Mouse (Mus musculus): ENCODE measurements around the gene Stx11. TPM values are rescaled to one million over a fixed set of nuclear protein-coding genes. Genes with fewer than 3 reads are reported as not detected.

Stx11 gene
- polyA plus RNA-seq, 1 experiment: 6.9 TPM

DNA sequence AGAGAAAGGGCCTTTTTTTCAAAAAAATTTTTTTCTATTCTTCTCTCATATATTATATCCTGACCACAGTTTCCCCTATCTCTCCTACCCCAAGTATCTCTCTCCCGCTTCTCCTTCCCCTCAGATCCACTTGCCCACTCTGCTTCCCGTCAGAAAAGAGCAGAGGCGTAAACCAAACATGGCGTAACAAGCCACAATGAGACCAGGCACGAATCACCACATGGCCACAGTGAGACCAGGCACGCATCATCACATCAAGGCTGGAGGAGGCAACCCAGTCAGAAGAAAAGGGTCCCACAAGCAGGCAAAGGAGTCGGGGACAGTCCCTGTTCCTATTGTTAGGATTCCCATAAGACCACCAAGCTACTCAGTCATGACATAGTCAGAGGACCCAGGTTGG is 28.0 kb downstream of the Stx11 start:
- Histone ChIP-seq H3K4me2 (ENCODE audit: low read depth) (no peak overlapping the region), H3K4me3 (no peak overlapping the region), H3K36me3 (ENCODE audit: control insufficient read depth, insufficient read depth) (no peaks in the 10 kb centered on the region), H3K79me2 (ENCODE audit: control insufficient read depth, insufficient read depth) (no peaks in the 10 kb centered on the region), H3ac (ENCODE audit: control insufficient read depth, insufficient read length) (no peak overlapping the region), H3K27me3 (ENCODE audit: control insufficient read depth, insufficient read depth, insufficient read length) (no peaks in the 10 kb centered on the region)
- TF ChIP-seq POLR2AphosphoS2 (IDR thresholded peaks at IDR 0.05; ENCODE audit: insufficient read length, low read depth) (no peak), SRF (IDR thresholded peaks at IDR 0.05; ENCODE audit: control insufficient read depth, insufficient read length, low read depth) (no peak), MYOD1 (IDR thresholded peaks at IDR 0.05; ENCODE audit: control insufficient read depth in 1 of 3, insufficient read length in 2 of 3, low read depth in 2 of 3) (no peak), E2F4 (IDR thresholded peaks at IDR 0.05; ENCODE audit: insufficient read depth) (no peak), USF1 (IDR thresholded peaks at IDR 0.05; ENCODE audit: low read depth) (no peak), CEBPB (IDR thresholded peaks at IDR 0.05; ENCODE audit: insufficient read depth, poor library complexity, severe bottlenecking) (no peak), MAX (IDR thresholded peaks at IDR 0.05; ENCODE audit: low read depth) (no peak), MYOG (IDR thresholded peaks at IDR 0.05; ENCODE audit: control insufficient read depth in 1 of 3, insufficient read depth in 1 of 3, insufficient read length in 2 of 3, low read depth in 2 of 3) (no peak), REST (IDR thresholded peaks at IDR 0.05; ENCODE audit: insufficient read depth, insufficient read length) (no peak), POLR2A (IDR thresholded peaks at IDR 0.05; ENCODE audit: insufficient read length, low read depth) (no peak), TCF12 (IDR thresholded peaks at IDR 0.05; ENCODE audit: insufficient read depth, poor library complexity, severe bottlenecking) (no peak), TCF3 (IDR thresholded peaks at IDR 0.05; ENCODE audit: insufficient read length, low read depth) (no peak)

GRCm38 (mm10) chr10:12935575-12935974 is 28.5 kb downstream of the Stx11 start:
- H3K79me2 ChIP-seq (ENCODE audit: control insufficient read depth, insufficient read depth): no peaks in the 10 kb centered on the region
- H3ac ChIP-seq (ENCODE audit: control insufficient read depth, insufficient read length): no peak overlapping the region
- TF ChIP-seq SRF (IDR thresholded peaks at IDR 0.05; ENCODE audit: control insufficient read depth, insufficient read length, low read depth) (no peak), E2F4 (IDR thresholded peaks at IDR 0.05; ENCODE audit: insufficient read depth) (no peak), MAX (IDR thresholded peaks at IDR 0.05; ENCODE audit: low read depth) (no peak), TCF3 (IDR thresholded peaks at IDR 0.05; ENCODE audit: insufficient read length, low read depth) (no peak), POLR2A (IDR thresholded peaks at IDR 0.05; ENCODE audit: insufficient read length, low read depth) (no peak), MYOG (IDR thresholded peaks at IDR 0.05; ENCODE audit: control insufficient read depth in 1 of 3, insufficient read depth in 1 of 3, insufficient read length in 2 of 3, low read depth in 2 of 3) (peak in 1 of 3 experiments; percentile 5), CEBPB (IDR thresholded peaks at IDR 0.05; ENCODE audit: insufficient read depth, poor library complexity, severe bottlenecking) (no peak), TCF12 (IDR thresholded peaks at IDR 0.05; ENCODE audit: insufficient read depth, poor library complexity, severe bottlenecking) (no peak), REST (IDR thresholded peaks at IDR 0.05; ENCODE audit: insufficient read depth, insufficient read length) (no peak)
- H3K4me2 ChIP-seq (ENCODE audit: low read depth): no peak overlapping the region
- H3K36me3 ChIP-seq (ENCODE audit: control insufficient read depth, insufficient read depth): no peaks in the 10 kb centered on the region
- H3K27me3 ChIP-seq (ENCODE audit: control insufficient read depth, insufficient read depth, insufficient read length): no peaks in the 10 kb centered on the region
- no peak overlapping the region for H3K4me3 ChIP-seq

DNA sequence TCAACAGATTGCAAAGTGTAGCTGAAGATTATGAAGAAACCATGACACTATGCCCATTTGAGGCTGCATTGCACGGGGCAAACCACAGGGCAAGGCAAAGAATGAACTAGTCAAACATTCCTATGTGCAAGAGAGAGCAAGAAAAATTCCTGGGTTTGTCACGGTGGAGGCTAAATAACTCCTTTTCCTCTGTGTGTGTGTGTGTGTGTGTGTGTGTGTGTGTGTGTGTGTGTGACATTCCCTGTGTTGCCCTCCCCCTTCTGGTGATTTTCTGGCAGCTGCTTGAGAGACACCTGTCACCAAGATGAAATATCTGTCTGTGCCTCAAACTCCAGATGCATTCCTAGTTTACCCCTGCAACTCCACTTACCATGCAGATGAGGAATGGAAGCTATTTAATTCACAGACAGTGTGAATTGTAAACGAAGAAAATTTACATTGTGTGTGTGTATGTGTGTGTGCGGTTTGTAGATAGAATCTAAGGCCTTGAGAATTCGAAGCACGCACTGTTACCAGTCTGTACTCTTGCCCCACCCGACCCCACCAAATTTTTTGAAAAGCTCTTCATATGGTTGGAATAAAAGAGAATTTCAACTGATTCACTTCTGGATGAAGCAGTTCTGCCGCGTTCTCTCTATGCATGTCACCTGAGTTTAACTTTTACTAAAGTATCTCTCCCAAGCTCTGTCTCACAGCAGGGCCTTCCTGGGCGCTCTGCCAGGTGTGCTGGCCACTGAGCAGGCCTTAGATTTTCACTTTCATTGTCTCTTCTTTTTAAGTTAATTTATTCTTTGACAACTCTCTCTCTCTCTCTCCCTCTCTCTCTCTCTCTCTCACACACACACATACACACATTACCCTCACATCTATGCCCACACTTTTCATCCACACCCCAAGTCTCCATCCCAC is 32.4 kb downstream of the Stx11 start:
- Histone ChIP-seq H3K4me3 (no peak overlapping the region), H3K79me2 (ENCODE audit: control insufficient read depth, insufficient read depth) (no peaks in the 10 kb centered on the region), H3K4me2 (ENCODE audit: low read depth) (peak overlapping the region; percentile 27), H3ac (ENCODE audit: control insufficient read depth, insufficient read length) (no peak overlapping the region), H3K27me3 (ENCODE audit: control insufficient read depth, insufficient read depth, insufficient read length) (no peaks in the 10 kb centered on the region), H3K36me3 (ENCODE audit: control insufficient read depth, insufficient read depth) (no peaks in the 10 kb centered on the region)
- TF ChIP-seq MYOG (IDR thresholded peaks at IDR 0.05; ENCODE audit: control insufficient read depth in 1 of 3, insufficient read depth in 1 of 3, insufficient read length in 2 of 3, low read depth in 2 of 3) (peak in 2 of 3 experiments; percentile 60 to 79), POLR2AphosphoS2 (IDR thresholded peaks at IDR 0.05; ENCODE audit: insufficient read length, low read depth) (no peak), MYOD1 (IDR thresholded peaks at IDR 0.05; ENCODE audit: control insufficient read depth in 1 of 3, insufficient read length in 2 of 3, low read depth in 2 of 3) (peak in 2 of 3 experiments; percentile 58 to 75), POLR2A (IDR thresholded peaks at IDR 0.05; ENCODE audit: insufficient read length, low read depth) (no peak), TCF12 (IDR thresholded peaks at IDR 0.05; ENCODE audit: insufficient read depth, poor library complexity, severe bottlenecking) (peak; percentile 57), TCF3 (IDR thresholded peaks at IDR 0.05; ENCODE audit: insufficient read length, low read depth) (no peak), USF1 (IDR thresholded peaks at IDR 0.05; ENCODE audit: low read depth) (no peak), MAX (IDR thresholded peaks at IDR 0.05; ENCODE audit: low read depth) (no peak), E2F4 (IDR thresholded peaks at IDR 0.05; ENCODE audit: insufficient read depth) (no peak), CEBPB (IDR thresholded peaks at IDR 0.05; ENCODE audit: insufficient read depth, poor library complexity, severe bottlenecking) (0 out of 2 replicates have a peak, but pooled peaks have one; percentile 3), REST (IDR thresholded peaks at IDR 0.05; ENCODE audit: insufficient read depth, insufficient read length) (no peak), SRF (IDR thresholded peaks at IDR 0.05; ENCODE audit: control insufficient read depth, insufficient read length, low read depth) (no peak)

DNA sequence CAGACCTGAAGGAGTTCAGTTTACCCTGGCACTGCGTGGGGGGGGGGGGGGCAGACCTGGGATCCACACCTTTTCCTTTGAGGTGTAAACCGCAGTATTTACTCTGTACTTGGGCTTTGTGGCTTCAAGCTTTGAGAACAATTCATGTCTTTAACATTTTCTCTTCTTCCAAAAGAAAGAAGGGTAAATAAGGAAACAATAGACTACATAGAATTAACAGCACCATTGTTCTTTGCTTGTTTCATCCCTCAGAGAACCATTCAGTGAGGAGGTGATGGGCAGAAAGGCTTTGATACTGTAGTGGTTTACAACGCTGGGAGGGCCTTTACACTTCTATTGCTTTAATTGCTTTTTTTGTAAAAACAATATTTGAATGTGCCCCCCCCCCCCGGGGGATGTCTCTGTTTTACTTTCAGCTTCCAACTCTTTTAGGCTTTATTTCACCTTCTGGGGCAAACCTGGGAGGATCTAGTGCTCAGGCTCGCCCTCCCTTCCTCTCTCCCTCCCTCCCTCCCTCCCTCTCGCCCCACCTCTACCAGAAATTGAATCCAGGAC is 33.7 kb downstream of the Stx11 start:
- TF ChIP-seq USF1 (IDR thresholded peaks at IDR 0.05; ENCODE audit: low read depth) (no peak), POLR2A (IDR thresholded peaks at IDR 0.05; ENCODE audit: insufficient read length, low read depth) (no peak), TCF3 (IDR thresholded peaks at IDR 0.05; ENCODE audit: insufficient read length, low read depth) (no peak), REST (IDR thresholded peaks at IDR 0.05; ENCODE audit: insufficient read depth, insufficient read length) (no peak), MYOD1 (IDR thresholded peaks at IDR 0.05; ENCODE audit: control insufficient read depth in 1 of 3, insufficient read length in 2 of 3, low read depth in 2 of 3) (no peak), POLR2AphosphoS2 (IDR thresholded peaks at IDR 0.05; ENCODE audit: insufficient read length, low read depth) (no peak), CEBPB (IDR thresholded peaks at IDR 0.05; ENCODE audit: insufficient read depth, poor library complexity, severe bottlenecking) (no peak)
- no peak overlapping the region for H3K4me2 ChIP-seq (ENCODE audit: low read depth)
- H3K36me3 ChIP-seq (ENCODE audit: control insufficient read depth, insufficient read depth): no peaks in the 10 kb centered on the region
- no peaks in the 10 kb centered on the region for H3K27me3 ChIP-seq (ENCODE audit: control insufficient read depth, insufficient read depth, insufficient read length)
- no peak overlapping the region for H3ac ChIP-seq (ENCODE audit: control insufficient read depth, insufficient read length)
- no peak overlapping the region for H3K4me3 ChIP-seq
- H3K79me2 ChIP-seq (ENCODE audit: control insufficient read depth, insufficient read depth): no peaks in the 10 kb centered on the region

All from myocyte (in vitro differentiated cells).